Mouse (Mus musculus): Measurements from ENCODE around the gene Pbx2. TPM values are rescaled to one million over a fixed set of nuclear protein-coding genes. Genes with fewer than 3 reads are reported as not detected.

The Pbx2 gene
- total and polyA plus RNA-seq, 2 experiments from 2014 or later = 7.5 to 63.1 TPM

DNA sequence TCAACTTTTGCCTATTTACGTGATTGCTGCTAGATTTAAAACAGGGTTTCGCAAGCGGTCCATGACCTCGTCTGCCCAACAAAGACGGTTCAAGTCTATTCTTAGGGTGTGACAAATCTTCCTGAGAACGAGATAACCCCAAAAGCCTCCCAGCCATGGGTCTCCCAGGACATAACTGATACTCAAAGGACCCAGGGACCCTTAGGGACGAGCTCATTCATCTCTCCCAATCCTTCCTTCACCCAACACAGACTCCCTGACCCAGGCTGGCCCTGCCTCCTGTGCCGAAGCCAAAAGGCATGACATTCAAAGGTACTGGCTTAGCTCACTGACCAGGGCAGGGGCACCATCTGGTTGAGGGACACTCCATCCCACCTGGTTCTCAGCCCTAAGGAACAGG is 34.7 kb upstream of the Pbx2 start:
- no peak for DNase-seq (ENCODE audit: low spot score)
- Histone ChIP-seq H3K4me1 (ENCODE audit: insufficient read depth, low read length) (no peaks in the 10 kb centered on the region), H3K4me2 (ENCODE audit: low read depth, low read length) (no peak overlapping the region), H3K4me3 (ENCODE audit: low read length) (no peak overlapping the region), H3K27me3 (ENCODE audit: insufficient read depth, low read length) (no peaks in the 10 kb centered on the region), H3K36me3 (ENCODE audit: insufficient read depth, low read length) (no peaks in the 10 kb centered on the region), H3K9ac (replicated peaks; ENCODE audit: low read length) (no peak overlapping the region), H3K27ac (no peak overlapping the region), H3K9me3 (ENCODE audit: low read length) (no peaks in the 10 kb centered on the region)
- no peak for TF ChIP-seq CTCF (IDR thresholded peaks at IDR 0.05; ENCODE audit: low read depth)
- 85% methylated on average over 8 of the region's 8 CpGs for WGBS
- no peak for ATAC-seq

DNA sequence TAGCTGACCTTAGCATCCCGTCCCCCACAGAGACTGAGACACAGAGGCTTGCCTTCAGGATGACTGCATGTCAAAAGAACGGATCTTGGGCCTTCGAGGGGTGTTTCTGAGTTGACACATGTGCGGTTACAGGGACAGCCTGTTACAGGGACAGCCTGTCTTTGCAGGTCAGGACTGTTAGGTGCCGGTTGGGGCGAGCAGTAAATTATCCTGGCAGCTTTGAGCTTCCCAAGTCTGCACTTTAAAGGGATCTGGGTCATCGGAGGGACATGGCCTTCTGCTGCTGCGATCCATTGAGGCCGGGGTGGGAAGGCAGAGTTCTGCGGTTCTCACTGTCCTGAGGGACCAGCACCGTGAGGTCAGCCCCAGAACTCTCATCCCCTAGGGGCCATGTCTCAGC is 33.7 kb upstream of the Pbx2 start:
- H3K4me2 ChIP-seq (ENCODE audit: low read depth, low read length) = no peak overlapping the region
- ATAC-seq = no peak
- no peak for TF ChIP-seq CTCF (IDR thresholded peaks at IDR 0.05; ENCODE audit: low read depth)
- no peaks in the 10 kb centered on the region for H3K27me3 ChIP-seq (ENCODE audit: insufficient read depth, low read length)
- 78% methylated on average over 11 of the region's 11 CpGs for WGBS
- no peak overlapping the region for H3K27ac ChIP-seq
- H3K9me3 ChIP-seq (ENCODE audit: low read length) = no peaks in the 10 kb centered on the region
- no peaks in the 10 kb centered on the region for H3K4me1 ChIP-seq (ENCODE audit: insufficient read depth, low read length)
- no peak for DNase-seq (ENCODE audit: low spot score)
- no peaks in the 10 kb centered on the region for H3K36me3 ChIP-seq (ENCODE audit: insufficient read depth, low read length)
- H3K4me3 ChIP-seq (ENCODE audit: low read length) = no peak overlapping the region
- no peak overlapping the region for H3K9ac ChIP-seq (replicated peaks; ENCODE audit: low read length)

DNA sequence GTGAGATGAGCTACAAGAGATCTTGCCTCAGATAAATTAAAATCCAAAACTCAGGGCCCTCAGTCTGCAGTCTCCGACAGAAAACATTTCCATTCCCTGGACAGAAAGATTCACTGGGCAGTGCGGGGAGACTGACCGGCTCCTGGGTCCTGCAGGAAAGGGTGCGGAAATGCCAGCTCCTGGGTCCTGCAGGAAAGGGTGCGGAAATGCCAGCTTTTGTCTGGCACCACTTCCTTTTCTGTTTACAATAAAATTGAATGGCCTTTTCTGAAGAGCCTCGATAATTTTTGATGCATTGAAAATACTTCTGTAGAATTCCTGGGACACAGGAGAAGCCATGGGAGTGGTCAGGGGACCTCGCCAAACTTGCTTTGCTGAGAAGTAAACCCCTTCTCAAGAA is 31.9 kb upstream of the Pbx2 start:
- Histone ChIP-seq H3K4me2 (ENCODE audit: low read depth, low read length) (no peak overlapping the region), H3K9ac (replicated peaks; ENCODE audit: low read length) (no peak overlapping the region), H3K4me1 (ENCODE audit: insufficient read depth, low read length) (no peaks in the 10 kb centered on the region), H3K36me3 (ENCODE audit: insufficient read depth, low read length) (no peaks in the 10 kb centered on the region), H3K27me3 (ENCODE audit: insufficient read depth, low read length) (no peaks in the 10 kb centered on the region), H3K27ac (no peak overlapping the region), H3K4me3 (ENCODE audit: low read length) (no peak overlapping the region), H3K9me3 (ENCODE audit: low read length) (no peaks in the 10 kb centered on the region)
- no peak for DNase-seq (ENCODE audit: low spot score)
- no peak for TF ChIP-seq CTCF (IDR thresholded peaks at IDR 0.05; ENCODE audit: low read depth)
- ATAC-seq = no peak
- 82% methylated on average over 7 of the region's 7 CpGs for WGBS

DNA sequence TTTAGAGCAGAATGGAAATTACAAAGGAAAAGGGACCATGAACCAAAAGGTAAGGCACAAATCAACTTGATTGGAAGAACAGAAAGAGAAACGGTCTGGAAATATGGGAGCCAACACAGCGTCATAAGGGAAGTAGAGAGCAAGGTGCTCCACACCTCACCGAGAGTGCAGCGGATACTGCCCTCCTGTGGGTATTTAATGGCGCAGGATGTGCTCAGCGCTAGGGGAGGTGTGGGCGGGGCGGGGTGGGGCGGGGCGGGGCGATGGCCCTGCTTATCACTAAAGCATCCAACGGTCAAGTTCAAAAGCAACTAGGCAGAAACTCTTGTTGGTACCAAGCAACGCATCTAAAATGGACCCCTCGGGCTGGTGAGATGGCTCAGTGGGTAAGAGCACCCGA is 31.2 kb upstream of the Pbx2 start:
- no peak for TF ChIP-seq CTCF (IDR thresholded peaks at IDR 0.05; ENCODE audit: low read depth)
- no peaks in the 10 kb centered on the region for H3K9me3 ChIP-seq (ENCODE audit: low read length)
- H3K4me1 ChIP-seq (ENCODE audit: insufficient read depth, low read length) = no peaks in the 10 kb centered on the region
- H3K4me3 ChIP-seq (ENCODE audit: low read length) = no peak overlapping the region
- no peaks in the 10 kb centered on the region for H3K27me3 ChIP-seq (ENCODE audit: insufficient read depth, low read length)
- DNase-seq (ENCODE audit: low spot score) = no peak
- H3K27ac ChIP-seq = no peak overlapping the region
- no peak overlapping the region for H3K9ac ChIP-seq (replicated peaks; ENCODE audit: low read length)
- no peaks in the 10 kb centered on the region for H3K36me3 ChIP-seq (ENCODE audit: insufficient read depth, low read length)
- H3K4me2 ChIP-seq (ENCODE audit: low read depth, low read length) = no peak overlapping the region
- no peak for ATAC-seq
- WGBS = 38% methylated on average over 15 of the region's 15 CpGs

DNA sequence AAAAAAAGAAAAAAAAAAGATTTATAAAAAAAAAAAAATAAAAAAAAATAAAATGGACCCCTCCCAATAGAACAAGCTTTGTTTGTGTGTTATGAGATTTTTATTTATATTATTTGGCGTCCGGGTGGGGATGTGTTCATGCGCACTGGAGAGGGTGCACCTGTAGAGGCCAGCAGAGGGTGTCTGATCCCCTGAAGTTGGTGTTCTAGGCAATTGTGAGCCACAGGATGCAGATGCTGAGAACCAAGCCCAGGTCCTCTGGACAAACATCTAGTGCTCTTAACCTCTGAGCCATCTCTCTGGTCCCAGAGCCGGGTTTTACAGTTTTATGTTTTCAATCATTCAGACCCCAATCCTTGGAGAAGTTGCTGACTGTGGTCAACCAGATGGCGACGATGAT is 30.6 kb upstream of the Pbx2 start:
- H3K36me3 ChIP-seq (ENCODE audit: insufficient read depth, low read length) = no peaks in the 10 kb centered on the region
- H3K27ac ChIP-seq = no peak overlapping the region
- TF ChIP-seq CTCF (IDR thresholded peaks at IDR 0.05; ENCODE audit: low read depth) = no peak
- no peaks in the 10 kb centered on the region for H3K27me3 ChIP-seq (ENCODE audit: insufficient read depth, low read length)
- DNase-seq (ENCODE audit: low spot score) (no peak), ATAC-seq (no peak)
- no peak overlapping the region for H3K4me3 ChIP-seq (ENCODE audit: low read length)
- H3K4me1 ChIP-seq (ENCODE audit: insufficient read depth, low read length) = no peaks in the 10 kb centered on the region
- 94% methylated on average over 6 of the region's 6 CpGs for WGBS
- no peaks in the 10 kb centered on the region for H3K9me3 ChIP-seq (ENCODE audit: low read length)
- H3K9ac ChIP-seq (replicated peaks; ENCODE audit: low read length) = no peak overlapping the region
- no peak overlapping the region for H3K4me2 ChIP-seq (ENCODE audit: low read depth, low read length)

DNA sequence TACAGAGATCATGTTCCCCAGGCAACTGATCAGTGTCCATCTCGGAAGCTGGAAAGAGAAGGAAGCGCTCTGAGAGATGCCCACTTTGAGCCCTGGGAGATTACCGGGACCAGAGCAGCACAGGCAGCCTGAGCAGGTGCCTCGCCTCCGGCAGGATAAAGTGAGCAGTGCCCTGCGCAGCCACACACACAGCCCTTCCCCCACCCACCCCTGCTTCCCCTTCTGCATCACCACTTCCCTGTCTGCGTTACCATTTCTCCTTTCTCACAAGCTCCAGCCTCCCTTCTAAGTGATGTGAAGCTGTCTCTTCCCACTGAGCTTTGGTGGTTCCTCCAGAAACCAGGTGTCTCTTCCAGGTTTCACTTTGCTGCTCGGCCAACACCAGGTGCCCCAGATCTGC is 29.9 kb upstream of the Pbx2 start:
- Histone ChIP-seq H3K4me1 (ENCODE audit: insufficient read depth, low read length) (no peaks in the 10 kb centered on the region), H3K4me3 (ENCODE audit: low read length) (no peak overlapping the region), H3K27ac (no peak overlapping the region), H3K9ac (replicated peaks; ENCODE audit: low read length) (no peak overlapping the region), H3K27me3 (ENCODE audit: insufficient read depth, low read length) (no peaks in the 10 kb centered on the region), H3K9me3 (ENCODE audit: low read length) (no peaks in the 10 kb centered on the region), H3K4me2 (ENCODE audit: low read depth, low read length) (no peak overlapping the region), H3K36me3 (ENCODE audit: insufficient read depth, low read length) (no peaks in the 10 kb centered on the region)
- 51% methylated on average over 8 of the region's 8 CpGs for WGBS
- ATAC-seq = no peak
- no peak for TF ChIP-seq CTCF (IDR thresholded peaks at IDR 0.05; ENCODE audit: low read depth)
- peak; percentile 11 for DNase-seq (ENCODE audit: low spot score)

DNA sequence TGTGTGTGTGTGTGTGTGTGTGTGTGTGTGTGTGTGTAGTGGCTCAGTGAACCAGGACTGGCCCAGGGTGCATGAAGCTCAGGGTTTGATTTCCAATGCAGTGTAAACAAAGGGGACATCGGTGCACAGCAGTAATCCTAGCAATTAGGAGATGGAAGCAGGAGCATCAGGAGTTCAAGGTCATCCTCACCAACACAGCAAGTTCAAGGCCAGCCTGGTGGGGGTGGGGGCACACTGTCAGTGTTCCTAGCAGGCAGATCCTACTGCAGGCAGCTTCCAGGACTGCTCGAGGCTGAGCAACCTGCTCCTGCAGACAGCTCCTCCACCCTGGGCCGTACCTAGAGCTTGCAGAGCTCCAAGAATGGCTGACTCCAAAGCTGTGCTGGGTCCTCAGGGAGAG is 28.5 kb upstream of the Pbx2 start:
- DNase-seq (ENCODE audit: low spot score) (no peak), ATAC-seq (no peak)
- H3K4me2 ChIP-seq (ENCODE audit: low read depth, low read length) = no peak overlapping the region
- 72% methylated on average over 3 of the region's 3 CpGs for WGBS
- H3K27me3 ChIP-seq (ENCODE audit: insufficient read depth, low read length) = no peaks in the 10 kb centered on the region
- no peaks in the 10 kb centered on the region for H3K4me1 ChIP-seq (ENCODE audit: insufficient read depth, low read length)
- no peak overlapping the region for H3K4me3 ChIP-seq (ENCODE audit: low read length)
- H3K9ac ChIP-seq (replicated peaks; ENCODE audit: low read length) = no peak overlapping the region
- no peak overlapping the region for H3K27ac ChIP-seq
- TF ChIP-seq CTCF (IDR thresholded peaks at IDR 0.05; ENCODE audit: low read depth) = no peak
- H3K36me3 ChIP-seq (ENCODE audit: insufficient read depth, low read length) = no peaks in the 10 kb centered on the region
- no peaks in the 10 kb centered on the region for H3K9me3 ChIP-seq (ENCODE audit: low read length)
